Mouse (Mus musculus) bone marrow, adult 2 months (tissue): ENCODE results near the gene Wdr4.

Source experiments
- CTCF ChIP-seq: fragments of 200-500 bp; IDR thresholded peaks from 2 replicates; pipeline ENCODE4 v1.5.1; 2011; ENCODE audit warnings: low read length, control low read depth; ENCODE audit not compliant: control insufficient read depth, insufficient read depth
- POLR2A ChIP-seq: fragments of 200-500 bp; IDR thresholded peaks from 2 replicates; pipeline ENCODE4 v1.6.1; 2011; ENCODE audit warnings: low read depth, mild to moderate bottlenecking, control low read depth, low read length, borderline replicate concordance; ENCODE audit not compliant: control insufficient read depth

DNA sequence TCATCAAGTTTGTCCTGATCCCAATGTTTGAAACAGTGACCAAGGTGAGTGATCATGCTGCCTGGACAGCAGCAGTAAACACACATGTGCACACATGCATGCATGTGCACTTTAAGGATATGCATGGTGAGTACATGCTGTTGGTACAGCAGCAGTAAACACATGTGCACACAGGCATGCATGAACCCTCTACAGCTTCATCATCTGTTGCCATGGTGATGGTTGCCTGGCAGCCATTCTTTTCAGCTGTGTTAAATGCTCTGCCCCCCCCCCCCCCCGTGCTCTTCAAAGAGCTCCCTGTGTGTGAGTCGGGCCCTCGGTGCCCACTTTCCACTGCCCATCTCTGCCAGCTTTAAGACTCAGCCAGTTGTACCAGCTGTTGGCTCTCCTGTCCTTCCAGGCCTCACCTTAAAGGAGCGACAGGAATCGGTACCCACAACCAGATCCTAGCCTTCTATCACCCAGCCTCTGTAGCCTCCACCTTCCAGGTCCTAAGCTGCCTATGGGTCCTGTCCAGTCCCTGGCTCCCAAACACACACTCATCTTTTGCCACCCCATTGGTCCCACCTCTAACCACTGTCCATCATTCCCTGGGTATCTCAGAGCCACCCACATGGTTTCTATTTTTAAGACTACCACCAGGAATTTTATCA, 48.9 kb downstream of the Wdr4 start:
- TF ChIP-seq CTCF, result no peak
- TF ChIP-seq POLR2A, result no peak
